ENCODE assay signal across 13 mouse cellular contexts in the genomic region with DNA sequence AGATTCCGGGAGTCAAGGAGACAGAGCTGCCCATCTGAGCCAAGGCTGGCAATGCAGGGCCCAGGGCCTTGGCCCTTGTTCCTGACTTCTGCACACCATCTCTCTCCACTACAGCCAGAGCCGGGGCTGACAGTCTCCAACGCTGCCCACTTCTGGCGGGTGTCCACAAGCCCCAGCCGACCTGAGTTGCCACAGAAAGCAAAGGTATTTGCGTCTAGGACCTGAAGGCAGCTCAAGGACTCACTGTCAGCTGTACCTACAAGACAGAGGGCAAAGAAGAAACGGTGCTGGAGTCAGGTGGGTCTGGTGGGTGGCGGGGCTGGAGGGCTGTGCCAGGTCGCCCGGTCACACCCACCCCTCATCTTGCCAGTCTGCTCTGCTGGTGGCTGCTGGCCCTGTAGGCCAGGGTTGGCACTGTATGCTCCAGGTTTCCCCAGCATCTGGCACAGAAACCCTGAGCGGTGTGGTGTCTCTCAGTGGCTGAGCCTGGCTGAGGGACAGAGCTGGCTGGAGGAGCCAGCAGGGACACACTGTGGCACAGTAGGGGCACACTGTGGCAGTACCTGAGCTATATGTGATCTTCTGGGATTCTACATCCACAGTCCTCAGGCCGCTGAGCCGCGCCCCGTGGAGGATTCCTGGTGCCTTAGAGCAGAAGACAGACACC. TPM values are rescaled to one million over a fixed set of nuclear protein-coding genes. Genes with fewer than 3 reads are reported as not detected.
DNase-seq lines count a peak whose midpoint lies in the region; ATAC-seq lines count a peak whose summit lies in the region.
"Had no signal": no experiment of that assay in that cellular context is flagged by ENCODE, and none has a peak within 500 bp of the region (broad histone marks: within the 10 kb centered on the region; RNA-seq: fewer than 3 reads in every experiment).

No protein-coding gene starts in this region.

- peaks cover 35% of the 10 kb centered on the region for H3K36me3 ChIP-seq in heart, embryonic 16.5 days (ENCODE audit: control insufficient read depth, insufficient read depth)
- peaks cover 80% of the 10 kb centered on the region for H3K36me3 ChIP-seq in neural tube, embryonic 13.5 days
- peaks cover 65% of the 10 kb centered on the region for H3K36me3 ChIP-seq in neural tube, embryonic 15.5 days
- peaks cover 27% of the 10 kb centered on the region for H3K36me3 ChIP-seq in forebrain, embryonic 16.5 days (ENCODE audit: control insufficient read depth, insufficient read depth)

- no peaks in the 10 kb centered on the region; the same call in 1 of the 2 replicates for H3K9me3 ChIP-seq in heart, embryonic 16.5 days (replicated peaks; ENCODE audit: control insufficient read depth, low read length)
- no peaks in the 10 kb centered on the region for H3K9me3 ChIP-seq in neural tube, embryonic 13.5 days
- no peaks in the 10 kb centered on the region for H3K9me3 ChIP-seq in neural tube, embryonic 15.5 days (replicated peaks)
- no peaks in the 10 kb centered on the region for H3K9me3 ChIP-seq in forebrain, embryonic 16.5 days (ENCODE audit: control insufficient read depth, low read length)
- H3K9me3 ChIP-seq: hindbrain, embryonic 15.5 days; lung, embryonic 15.5 days; midbrain, embryonic 10.5 days had no signal

- 0 out of 2 replicates have a peak overlapping the region, but pooled peaks have one; percentile 21 for H3K27ac ChIP-seq in heart, embryonic 16.5 days (ENCODE audit: low read length)
- peak overlapping the region; percentile 23; the same call in 1 of the 2 replicates for H3K27ac ChIP-seq in neural tube, embryonic 13.5 days (replicated peaks)
- H3K27ac ChIP-seq in neural tube, embryonic 15.5 days (replicated peaks) = no peak overlapping the region
- peak overlapping the region; percentile 39; the same call in 1 of the 2 replicates for H3K27ac ChIP-seq in forebrain, embryonic 16.5 days (ENCODE audit: low read length)
- H3K27ac ChIP-seq: hindbrain, embryonic 15.5 days; lung, embryonic 15.5 days; midbrain, embryonic 10.5 days had no signal

- no peak overlapping the region for H3K4me3 ChIP-seq in heart, embryonic 16.5 days (ENCODE audit: low read length)
- H3K4me3 ChIP-seq in neural tube, embryonic 13.5 days = no peak overlapping the region
- no peak overlapping the region for H3K4me3 ChIP-seq in neural tube, embryonic 15.5 days (replicated peaks)
- H3K4me3 ChIP-seq in forebrain, embryonic 16.5 days (replicated peaks; ENCODE audit: low read length) = no peak overlapping the region
- H3K4me3 ChIP-seq: hindbrain, embryonic 15.5 days; lung, embryonic 15.5 days; midbrain, embryonic 10.5 days had no signal

- no peak overlapping the region for H3K4me2 ChIP-seq in heart, embryonic 16.5 days (ENCODE audit: low read depth, low read length)
- no peak overlapping the region for H3K4me2 ChIP-seq in neural tube, embryonic 13.5 days
- H3K4me2 ChIP-seq in neural tube, embryonic 15.5 days = no peak overlapping the region
- no peak overlapping the region for H3K4me2 ChIP-seq in forebrain, embryonic 16.5 days (ENCODE audit: low read length)
- H3K4me2 ChIP-seq: hindbrain, embryonic 15.5 days; lung, embryonic 15.5 days had no signal

- peak; percentile 73 for ATAC-seq in cerebellum, adult (ENCODE audit: insufficient number of reproducible peaks, low FRiP score, low TSS enrichment)
- ATAC-seq in heart, embryonic 16.5 days (replicated peaks; ENCODE audit: extremely low read depth, insufficient read depth, low FRiP score) = no peak
- ATAC-seq in neural tube, embryonic 13.5 days (ENCODE audit: low read depth) = no peak
- ATAC-seq in neural tube, embryonic 15.5 days (ENCODE audit: low FRiP score) = no peak
- ATAC-seq in forebrain, embryonic 16.5 days = no peak

- peaks cover 11% of the 10 kb centered on the region for H3K4me1 ChIP-seq in heart, embryonic 16.5 days (ENCODE audit: control insufficient read depth, insufficient read depth, low read length)
- H3K4me1 ChIP-seq in neural tube, embryonic 13.5 days (replicated peaks) = peaks cover 15% of the 10 kb centered on the region
- H3K4me1 ChIP-seq in neural tube, embryonic 15.5 days = peaks cover 12% of the 10 kb centered on the region
- peaks cover 10% of the 10 kb centered on the region for H3K4me1 ChIP-seq in forebrain, embryonic 16.5 days (replicated peaks; ENCODE audit: control insufficient read depth, insufficient read depth, low read length)

- DNase-seq in cerebellum, postnatal 4 days (ENCODE audit: low spot score in 2 of 2) = no peak
- no peak for DNase-seq in heart, postnatal 4 days
- no peak for DNase-seq in c-Kit-positive CD71-positive TER-119-positive erythroid progenitor cells, embryonic 14.5 days (ENCODE audit: low spot score)
- DNase-seq: gastrocnemius, postnatal 10 days; thymus, postnatal 4 days had no signal

- WGBS in heart, embryonic 16.5 days = 85% methylated on average over 15 of the region's 15 CpGs
- 94% methylated on average over 15 of the region's 15 CpGs for WGBS in neural tube, embryonic 13.5 days
- WGBS in neural tube, embryonic 15.5 days = 95% methylated on average over 15 of the region's 15 CpGs
- WGBS in forebrain, embryonic 16.5 days = 90% methylated on average over 15 of the region's 15 CpGs

- no peak overlapping the region for H3K9ac ChIP-seq in heart, embryonic 16.5 days (ENCODE audit: low read length)
- H3K9ac ChIP-seq in neural tube, embryonic 13.5 days = no peak overlapping the region
- no peak overlapping the region for H3K9ac ChIP-seq in neural tube, embryonic 15.5 days (replicated peaks)
- no peak overlapping the region for H3K9ac ChIP-seq in forebrain, embryonic 16.5 days (replicated peaks; ENCODE audit: low read depth, low read length)
- H3K9ac ChIP-seq: hindbrain, embryonic 15.5 days; lung, embryonic 15.5 days had no signal

- H3K27me3 ChIP-seq in heart, embryonic 16.5 days (ENCODE audit: control insufficient read depth, insufficient read depth, low read length) = no peaks in the 10 kb centered on the region
- H3K27me3 ChIP-seq in neural tube, embryonic 13.5 days = no peaks in the 10 kb centered on the region
- no peaks in the 10 kb centered on the region for H3K27me3 ChIP-seq in neural tube, embryonic 15.5 days (replicated peaks)
- no peaks in the 10 kb centered on the region for H3K27me3 ChIP-seq in forebrain, embryonic 16.5 days (replicated peaks; ENCODE audit: control insufficient read depth, insufficient read depth, low read length)
- H3K27me3 ChIP-seq: hindbrain, embryonic 15.5 days; lung, embryonic 15.5 days had no signal

RNA-seq across cellular contexts. Expression of a gene that starts 7.8 kb away (rescaled TPM):
- polyA plus RNA-seq in heart, embryonic 16.5 days (2015; fragmentation: Nextera tagmentation; extraction: Ambion mirVana) = 19.7 and 21.5 TPM in 2 replicates
- total RNA-seq in heart, postnatal 4 days (2021) = 10 to 100 TPM in 1 of 2 experiments, 1 to 10 TPM in 1; 9.2 to 11.0 TPM
- 36.3 and 43.3 TPM in 2 replicates for polyA plus RNA-seq in neural tube, embryonic 13.5 days (2015; fragmentation: Nextera tagmentation; extraction: Ambion mirVana)
- polyA plus RNA-seq in neural tube, embryonic 15.5 days (2015; fragmentation: Nextera tagmentation; extraction: Ambion mirVana) = 33.0 and 35.0 TPM in 2 replicates
- 44.4 and 46.3 TPM in 2 replicates for polyA plus RNA-seq in forebrain, embryonic 16.5 days (2015; fragmentation: Nextera tagmentation; extraction: Ambion mirVana)

RNA-seq across cellular contexts. Expression of a gene that starts 11.7 kb away (rescaled TPM):
- polyA plus RNA-seq in heart, embryonic 16.5 days (2015; fragmentation: Nextera tagmentation; extraction: Ambion mirVana) = 4.9 and 5.8 TPM in 2 replicates
- 1 to 10 TPM; 3.1 to 3.5 TPM for total RNA-seq in heart, postnatal 4 days (2021)
- 5.5 and 7.5 TPM in 2 replicates for polyA plus RNA-seq in neural tube, embryonic 13.5 days (2015; fragmentation: Nextera tagmentation; extraction: Ambion mirVana)
- 6.4 and 7.2 TPM in 2 replicates for polyA plus RNA-seq in neural tube, embryonic 15.5 days (2015; fragmentation: Nextera tagmentation; extraction: Ambion mirVana)
- polyA plus RNA-seq in forebrain, embryonic 16.5 days (2015; fragmentation: Nextera tagmentation; extraction: Ambion mirVana) = 5.0 and 5.7 TPM in 2 replicates

RNA-seq across cellular contexts. Expression of a gene that starts 32.5 kb away (rescaled TPM):
- 1.4 and 2.0 TPM in 2 replicates for polyA plus RNA-seq in heart, embryonic 16.5 days (2015; fragmentation: Nextera tagmentation; extraction: Ambion mirVana)
- total RNA-seq in heart, postnatal 4 days (2021) = 1 to 10 TPM; 8.4 to 9.0 TPM
- 5.3 and 5.4 TPM in 2 replicates for polyA plus RNA-seq in neural tube, embryonic 13.5 days (2015; fragmentation: Nextera tagmentation; extraction: Ambion mirVana)
- polyA plus RNA-seq in neural tube, embryonic 15.5 days (2015; fragmentation: Nextera tagmentation; extraction: Ambion mirVana) = 3.3 and 3.9 TPM in 2 replicates
- polyA plus RNA-seq in forebrain, embryonic 16.5 days (2015; fragmentation: Nextera tagmentation; extraction: Ambion mirVana) = 5.7 and 5.9 TPM in 2 replicates

RNA-seq across cellular contexts. Expression of a gene that starts 54.4 kb away (rescaled TPM):
- polyA plus RNA-seq in heart, embryonic 16.5 days (2015; fragmentation: Nextera tagmentation; extraction: Ambion mirVana) = 142 and 151 TPM in 2 replicates
- 10 to 100 TPM; 61.7 to 71.4 TPM for total RNA-seq in heart, postnatal 4 days (2021)
- 193 and 195 TPM in 2 replicates for polyA plus RNA-seq in neural tube, embryonic 13.5 days (2015; fragmentation: Nextera tagmentation; extraction: Ambion mirVana)
- 145 and 160 TPM in 2 replicates for polyA plus RNA-seq in neural tube, embryonic 15.5 days (2015; fragmentation: Nextera tagmentation; extraction: Ambion mirVana)
- polyA plus RNA-seq in forebrain, embryonic 16.5 days (2015; fragmentation: Nextera tagmentation; extraction: Ambion mirVana) = 146 and 153 TPM in 2 replicates
